Mouse (Mus musculus) hindbrain, embryonic 15.5 days (tissue): ENCODE data around the gene Ift43. TPM values are rescaled to one million over a fixed set of nuclear protein-coding genes. Genes with fewer than 3 reads are reported as not detected.
A peak's percentile ranks its signal among the peaks of the same experiment; 100 is the strongest.

Experiments
- ATAC-seq: fragments of 200-750 bp; cut with Nextera tagmentation; 2 replicates; pipeline ENCODE4 v1.8.0; 2017; ENCODE audit warnings: low read depth, moderate number of reproducible peaks, moderate TSS enrichment; ENCODE audit not compliant: low FRiP score
- H3K27ac ChIP-seq: fragments of 300-500 bp; sonication (generic); replicated peaks from 2 replicates; pipeline ENCODE4 v1.5.1; 2015; ENCODE audit warnings: mild to moderate bottlenecking, inconsistent platforms
- H3K27me3 ChIP-seq: fragments of 300-500 bp; sonication (generic); 2 replicates; pipeline ENCODE4 v1.6.1; 2015; ENCODE audit warnings: control low read depth, inconsistent platforms
- H3K36me3 ChIP-seq: fragments of 300-500 bp; sonication (generic); 2 replicates; pipeline ENCODE4 v1.6.1; 2015; ENCODE audit warnings: control low read depth, inconsistent platforms
- H3K4me1 ChIP-seq: fragments of 300-500 bp; sonication (generic); replicated peaks from 2 replicates; pipeline ENCODE4 v1.6.1; 2015; ENCODE audit warnings: control low read depth, inconsistent platforms
- H3K4me2 ChIP-seq: fragments of 300-500 bp; sonication (generic); 2 replicates; pipeline ENCODE4 v1.6.1; 2015; ENCODE audit warnings: moderate library complexity, mild to moderate bottlenecking, inconsistent platforms
- H3K4me3 ChIP-seq: fragments of 300-500 bp; sonication (generic); 2 replicates; pipeline ENCODE4 v1.5.1; 2015; ENCODE audit warnings: mild to moderate bottlenecking, inconsistent platforms
- H3K9ac ChIP-seq: fragments of 300-500 bp; sonication (generic); 2 replicates; pipeline ENCODE4 v1.6.1; 2015; ENCODE audit warnings: inconsistent platforms
- H3K9me3 ChIP-seq: fragments of 300-500 bp; sonication (generic); 2 replicates; pipeline ENCODE4 v1.6.1; 2016; ENCODE audit warnings: control low read depth, inconsistent platforms
- WGBS: fragments of 180-500 bp; shearing (Covaris S2); methylation state at CpG from one replicate; pipeline ENCODE4 v1.1.7; 2015; 5-methylcytosine and 5-hydroxymethylcytosine counted together
- polyA plus RNA-seq: library from polyadenylated mRNA; unstranded; fragments of >200 nt; fragmentation: Nextera tagmentation; extraction: Ambion mirVana; gene quantifications from 2 replicates; pipeline ENCODE4 v1.2.1, GENCODE M21; 2015

The Ift43 gene
- polyA plus RNA-seq, 1 experiment from 2014 or later: 42.7 TPM

- Histone ChIP-seq H3K4me3 (no peak overlapping the region), H3K4me2 (no peak overlapping the region), H3K36me3 (peaks cover 7% of the 10 kb centered on the region), H3K27me3 (no peaks in the 10 kb centered on the region), H3K4me1 (no peaks in the 10 kb centered on the region), H3K9me3 (no peaks in the 10 kb centered on the region), H3K27ac (no peak overlapping the region), H3K9ac (no peak overlapping the region)
- ATAC-seq: no peak
- 92% methylated on average over 9 of the region's 9 CpGs for WGBS
These were observed 56.4 kb downstream of the Ift43 start for GRCm38 (mm10) chr12:86138696-86139095.

DNA sequence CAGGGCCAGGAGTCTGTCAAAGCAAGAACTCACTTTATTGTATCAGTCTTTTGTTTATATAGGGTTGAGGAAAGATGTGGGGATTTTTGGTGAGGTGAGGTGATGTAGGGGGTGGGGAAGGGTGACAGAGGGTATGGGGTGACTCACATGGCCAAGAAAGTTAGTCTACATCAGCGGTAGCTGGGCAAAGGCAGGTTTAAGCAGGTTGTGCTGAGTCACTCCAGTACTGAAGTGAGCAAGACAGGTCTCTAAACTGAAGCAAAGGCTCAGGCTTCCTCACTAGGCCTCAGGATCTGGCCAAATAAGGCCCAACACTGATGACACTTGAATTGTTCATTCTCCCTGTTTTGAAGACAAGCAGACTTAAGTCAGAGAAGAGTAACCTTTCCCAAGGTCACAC lies 60.0 kb downstream of the Ift43 start:
- no peak for ATAC-seq
- Histone ChIP-seq H3K4me2 (no peak overlapping the region), H3K9me3 (no peaks in the 10 kb centered on the region), H3K36me3 (peaks cover 7% of the 10 kb centered on the region), H3K27me3 (no peaks in the 10 kb centered on the region), H3K27ac (no peak overlapping the region), H3K4me3 (no peak overlapping the region), H3K4me1 (no peaks in the 10 kb centered on the region), H3K9ac (no peak overlapping the region)
- 89% methylated on average over 1 of the region's 1 CpGs for WGBS

DNA sequence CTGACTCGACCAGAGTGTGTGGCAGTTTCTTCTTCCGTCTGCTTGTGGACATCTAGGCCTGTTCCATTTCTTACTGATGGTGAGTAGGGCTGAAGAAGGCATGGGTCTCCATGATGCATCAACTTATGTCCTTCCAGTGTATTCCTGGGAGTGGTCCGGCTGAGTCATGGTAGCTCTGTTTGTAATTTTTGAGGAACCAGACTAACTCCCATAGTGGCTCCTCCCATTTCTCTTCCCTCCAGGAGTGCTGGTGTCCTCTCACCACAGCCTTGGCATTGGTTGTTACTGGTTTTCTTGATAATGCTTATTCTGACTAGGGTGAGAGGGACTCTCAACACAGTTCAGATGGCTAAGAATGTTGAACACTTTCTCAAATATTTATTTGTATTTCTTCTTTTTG lies 63.9 kb downstream of the Ift43 start:
- Histone ChIP-seq H3K9me3 (no peaks in the 10 kb centered on the region; the same call in 1 of the 2 replicates), H3K4me2 (no peak overlapping the region), H3K36me3 (peaks cover 7% of the 10 kb centered on the region; the same call in 1 of the 2 replicates), H3K4me1 (no peaks in the 10 kb centered on the region), H3K27me3 (no peaks in the 10 kb centered on the region), H3K4me3 (no peak overlapping the region), H3K27ac (no peak overlapping the region), H3K9ac (no peak overlapping the region)
- 87% methylated on average over 3 of the region's 3 CpGs for WGBS
- no peak for ATAC-seq

- H3K9ac ChIP-seq: no peak overlapping the region
- 74% methylated on average over 6 of the region's 6 CpGs for WGBS
- peaks cover 7% of the 10 kb centered on the region; the same call in 1 of the 2 replicates for H3K36me3 ChIP-seq
- no peak for ATAC-seq
- H3K27ac ChIP-seq: no peak overlapping the region
- H3K4me1 ChIP-seq: peaks cover 8% of the 10 kb centered on the region; the same call in 1 of the 2 replicates
- H3K27me3 ChIP-seq: no peaks in the 10 kb centered on the region
- H3K9me3 ChIP-seq: no peaks in the 10 kb centered on the region; the same call in 1 of the 2 replicates
- no peak overlapping the region for H3K4me2 ChIP-seq
- no peak overlapping the region for H3K4me3 ChIP-seq
These were observed 65.9 kb downstream of the Ift43 start for GRCm38 (mm10) chr12:86148271-86148670.

- Histone ChIP-seq H3K4me3 (no peak overlapping the region), H3K27me3 (no peaks in the 10 kb centered on the region), H3K36me3 (peaks cover 7% of the 10 kb centered on the region; the same call in 1 of the 2 replicates), H3K9me3 (no peaks in the 10 kb centered on the region; the same call in 1 of the 2 replicates), H3K9ac (no peak overlapping the region), H3K27ac (no peak overlapping the region), H3K4me2 (no peak overlapping the region), H3K4me1 (peaks cover 11% of the 10 kb centered on the region; the same call in 1 of the 2 replicates)
- WGBS: 91% methylated on average over 6 of the region's 6 CpGs
- ATAC-seq: no peak
These were observed 66.7 kb downstream of the Ift43 start for GRCm38 (mm10) chr12:86149087-86149486.

DNA sequence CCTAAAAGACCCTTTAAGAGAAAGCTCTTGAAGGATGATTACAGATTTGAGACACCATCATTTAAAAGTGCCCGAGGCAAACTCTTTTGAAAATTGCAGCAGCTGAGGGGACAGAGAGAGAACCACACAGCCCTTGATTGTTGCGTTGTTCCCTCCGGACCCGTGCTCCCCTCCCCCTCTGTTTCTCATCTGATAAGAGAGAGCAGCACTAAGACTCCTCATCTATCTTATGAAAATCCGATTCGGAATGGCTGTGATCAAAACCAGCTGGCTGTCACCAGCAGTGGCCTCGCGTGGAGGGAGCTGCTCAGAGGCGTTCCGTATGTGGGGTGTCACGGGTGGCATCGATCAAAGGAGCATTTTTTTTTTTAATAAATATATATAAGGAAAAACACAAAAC lies 69.6 kb downstream of the Ift43 start:
- WGBS: 49% methylated on average over 12 of the region's 12 CpGs
- Histone ChIP-seq H3K4me1 (peaks cover 11% of the 10 kb centered on the region; the same call in 1 of the 2 replicates), H3K36me3 (peaks cover 7% of the 10 kb centered on the region; the same call in 1 of the 2 replicates), H3K9me3 (no peaks in the 10 kb centered on the region; the same call in 1 of the 2 replicates), H3K27me3 (no peaks in the 10 kb centered on the region), H3K4me2 (no peak overlapping the region), H3K9ac (no peak overlapping the region), H3K27ac (no peak overlapping the region), H3K4me3 (no peak overlapping the region)
- ATAC-seq: no peak

- peaks cover 21% of the 10 kb centered on the region for H3K4me1 ChIP-seq
- H3K9ac ChIP-seq: no peak overlapping the region
- no peak for ATAC-seq
- no peaks in the 10 kb centered on the region for H3K27me3 ChIP-seq
- no peaks in the 10 kb centered on the region; the same call in 1 of the 2 replicates for H3K9me3 ChIP-seq
- peaks cover 7% of the 10 kb centered on the region; the same call in 1 of the 2 replicates for H3K36me3 ChIP-seq
- no peak overlapping the region for H3K27ac ChIP-seq
- H3K4me2 ChIP-seq: no peak overlapping the region
- WGBS: 35% methylated on average over 12 of the region's 12 CpGs
- no peak overlapping the region for H3K4me3 ChIP-seq
These were observed 71.0 kb downstream of the Ift43 start for GRCm38 (mm10) chr12:86153213-86153957.

- peaks cover 35% of the 10 kb centered on the region for H3K4me1 ChIP-seq
- 77% methylated on average over 8 of the region's 8 CpGs for WGBS
- H3K27me3 ChIP-seq: no peaks in the 10 kb centered on the region
- no peak overlapping the region for H3K4me2 ChIP-seq
- no peaks in the 10 kb centered on the region; the same call in 1 of the 2 replicates for H3K9me3 ChIP-seq
- H3K36me3 ChIP-seq: peaks cover 2% of the 10 kb centered on the region; the same call in 1 of the 2 replicates
- H3K27ac ChIP-seq: no peak overlapping the region
- no peak for ATAC-seq
- H3K9ac ChIP-seq: no peak overlapping the region
- H3K4me3 ChIP-seq: no peak overlapping the region
These were observed 72.8 kb downstream of the Ift43 start for GRCm38 (mm10) chr12:86155176-86155575.

GRCm38 (mm10) chr12:86157166-86157565 lies 74.8 kb downstream of the Ift43 start:
- 86% methylated on average over 8 of the region's 8 CpGs for WGBS
- Histone ChIP-seq H3K9me3 (no peaks in the 10 kb centered on the region), H3K27me3 (no peaks in the 10 kb centered on the region), H3K4me3 (no peak overlapping the region), H3K9ac (no peak overlapping the region), H3K4me1 (peaks cover 35% of the 10 kb centered on the region), H3K36me3 (no peaks in the 10 kb centered on the region), H3K27ac (no peak overlapping the region), H3K4me2 (no peak overlapping the region)
- no peak for ATAC-seq

DNA sequence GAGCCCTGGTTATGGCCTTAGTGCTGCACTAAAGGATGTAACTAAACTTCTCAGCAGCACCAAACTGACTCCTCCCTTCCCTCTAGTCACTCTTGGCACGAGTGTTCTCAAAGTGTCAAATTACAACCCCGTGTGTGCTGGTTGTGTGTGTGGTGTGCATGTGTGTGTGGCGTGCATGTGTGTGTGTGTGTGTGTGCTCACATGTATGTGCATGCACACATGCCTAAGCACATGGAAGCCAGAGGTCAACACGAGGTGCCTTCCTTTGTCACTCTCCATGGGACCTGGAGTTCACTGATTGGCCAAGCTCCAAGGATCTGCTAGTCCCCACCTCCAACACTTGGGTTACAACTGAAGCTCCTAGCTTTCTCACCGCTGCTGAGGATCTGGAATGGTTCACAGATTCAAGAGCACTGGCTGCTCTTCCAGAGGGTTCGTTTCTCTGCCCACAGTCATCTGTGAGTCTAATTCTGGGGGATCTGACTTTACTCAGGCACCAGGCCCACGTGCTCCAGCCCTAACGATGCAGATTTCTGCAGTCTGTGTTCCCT lies 75.6 kb downstream of the Ift43 start:
- peaks cover 35% of the 10 kb centered on the region for H3K4me1 ChIP-seq
- H3K4me2 ChIP-seq: no peak overlapping the region
- no peaks in the 10 kb centered on the region for H3K27me3 ChIP-seq
- no peak overlapping the region for H3K27ac ChIP-seq
- no peak overlapping the region for H3K4me3 ChIP-seq
- H3K36me3 ChIP-seq: no peaks in the 10 kb centered on the region
- WGBS: 31% methylated on average over 8 of the region's 8 CpGs
- no peaks in the 10 kb centered on the region for H3K9me3 ChIP-seq
- ATAC-seq: no peak
- H3K9ac ChIP-seq: no peak overlapping the region

GRCm38 (mm10) chr12:86158689-86159483 lies 76.5 kb downstream of the Ift43 start:
- Histone ChIP-seq H3K9ac (no peak overlapping the region), H3K36me3 (no peaks in the 10 kb centered on the region), H3K4me3 (no peak overlapping the region), H3K27me3 (no peaks in the 10 kb centered on the region), H3K4me1 (peaks cover 37% of the 10 kb centered on the region), H3K9me3 (no peaks in the 10 kb centered on the region), H3K4me2 (no peak overlapping the region), H3K27ac (no peak overlapping the region; the same call in 1 of the 2 replicates)
- ATAC-seq: peak; percentile 52; the same call in 1 of the 2 replicates
- 65% methylated on average over 20 of the region's 20 CpGs for WGBS

DNA sequence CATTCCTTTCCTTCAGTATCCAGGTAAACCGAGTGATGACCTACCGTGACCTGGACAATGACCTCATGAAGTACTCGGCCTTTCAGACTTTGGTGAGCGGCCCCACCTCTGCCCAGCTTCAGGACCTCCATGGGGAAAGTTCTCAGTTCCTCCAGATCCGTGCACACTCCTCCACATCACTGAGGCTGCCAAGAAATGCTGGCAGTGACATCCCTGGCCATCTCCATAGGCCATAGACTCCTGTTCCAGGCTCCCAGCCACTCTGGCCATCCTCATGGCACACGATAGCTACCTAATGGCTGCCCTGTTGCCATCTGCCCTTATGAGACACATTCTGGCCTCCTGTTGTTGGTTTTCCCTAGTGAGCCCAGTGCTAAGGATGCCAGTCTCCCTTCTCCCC lies 79.1 kb downstream of the Ift43 start:
- 94% methylated on average over 6 of the region's 6 CpGs for WGBS
- no peak overlapping the region for H3K27ac ChIP-seq
- ATAC-seq: no peak
- no peak overlapping the region for H3K4me2 ChIP-seq
- H3K4me1 ChIP-seq: peaks cover 40% of the 10 kb centered on the region
- H3K36me3 ChIP-seq: no peaks in the 10 kb centered on the region
- H3K4me3 ChIP-seq: no peak overlapping the region
- no peaks in the 10 kb centered on the region for H3K9me3 ChIP-seq
- no peaks in the 10 kb centered on the region for H3K27me3 ChIP-seq
- H3K9ac ChIP-seq: no peak overlapping the region
